Mouse (Mus musculus) forebrain, postnatal 0 days (tissue): Measurements from ENCODE around the gene Cpox. TPM values are rescaled to one million over a fixed set of nuclear protein-coding genes. Genes with fewer than 3 reads are reported as not detected.

Experiments
- ATAC-seq: fragments of 200-750 bp; cut with Nextera tagmentation; 2 replicates; pipeline ENCODE4 v1.8.0; 2017; ENCODE audit warnings: mild to moderate bottlenecking, moderate library complexity
- DNase-seq: peaks from one replicate; pipeline ENCODE4 v3.0.0-alpha.2; 2015
- H3K27ac ChIP-seq: fragments of 300-500 bp; sonication (generic); 2 replicates; pipeline ENCODE4 v1.5.1; 2014; ENCODE audit warnings: low read depth, mild to moderate bottlenecking, antibody characterized with exemption, low read length, moderate library complexity, mixed read lengths
- H3K27me3 ChIP-seq: fragments of 300-500 bp; sonication (generic); 2 replicates; pipeline ENCODE4 v1.6.1; 2014; ENCODE audit warnings: mild to moderate bottlenecking, low read length, mixed read lengths; ENCODE audit not compliant: insufficient read depth
- H3K36me3 ChIP-seq: fragments of 300-500 bp; sonication (generic); 2 replicates; pipeline ENCODE4 v1.6.1; 2014; ENCODE audit warnings: mild to moderate bottlenecking, moderate library complexity; ENCODE audit not compliant: insufficient read depth
- H3K4me1 ChIP-seq: fragments of 300-500 bp; sonication (generic); 2 replicates; pipeline ENCODE4 v1.6.1; 2014; ENCODE audit warnings: antibody characterized with exemption; ENCODE audit not compliant: insufficient read depth
- H3K4me2 ChIP-seq: fragments of 300-500 bp; sonication (generic); 2 replicates; pipeline ENCODE4 v1.6.1; 2014; ENCODE audit warnings: low read depth, mild to moderate bottlenecking, moderate library complexity
- H3K4me3 ChIP-seq: fragments of 300-500 bp; sonication (generic); 2 replicates; pipeline ENCODE4 v1.5.1; 2014; ENCODE audit warnings: low read depth, low read length, mixed read lengths
- H3K9ac ChIP-seq: fragments of 300-500 bp; sonication (generic); 2 replicates; pipeline ENCODE4 v1.6.1; 2014; ENCODE audit warnings: mild to moderate bottlenecking
- H3K9me3 ChIP-seq: fragments of 300-500 bp; sonication (generic); 2 replicates; pipeline ENCODE4 v1.6.1; 2016; ENCODE audit warnings: low read length
- CTCF ChIP-seq: sonication (generic); IDR thresholded peaks from 2 replicates; pipeline ENCODE4 v1.5.1; 2016; ENCODE audit warnings: antibody characterized with exemption, control low read depth, low read depth
- WGBS: fragments of 180-500 bp; shearing (Covaris S2); extraction: QIAGEN DNeasy Blood & Tissue Kit; methylation state at CpG from one replicate; pipeline ENCODE4 v1.1.7; 2014; 5-methylcytosine and 5-hydroxymethylcytosine counted together
- polyA plus RNA-seq: library from polyadenylated mRNA; unstranded; fragments of >200 nt; fragmentation: Nextera tagmentation; extraction: Ambion mirVana; gene quantifications from 2 replicates; pipeline ENCODE4 v1.2.1, GENCODE M21; 2015
- total RNA-seq: library from RNA; depleted of rRNA; stranded (reverse); fragments of >200 nt; gene quantifications from 2 replicates; pipeline ENCODE4 v1.2.3, GENCODE M21; 2014

Gene Cpox
- total and polyA plus RNA-seq, 2 experiments from 2014 or later: 10.0 to 22.4 TPM

- Histone ChIP-seq H3K27me3 (no peaks in the 10 kb centered on the region), H3K9ac (no peak overlapping the region), H3K36me3 (peaks cover 36% of the 10 kb centered on the region; the same call in 1 of the 2 replicates), H3K4me3 (no peak overlapping the region), H3K27ac (no peak overlapping the region), H3K4me2 (no peak overlapping the region), H3K4me1 (no peaks in the 10 kb centered on the region), H3K9me3 (no peaks in the 10 kb centered on the region)
- 91% methylated on average over 7 of the region's 7 CpGs for WGBS
- DNase-seq (no peak), ATAC-seq (no peak)
- TF ChIP-seq CTCF: no peak
Observed at GRCm38 (mm10) chr16:58676156-58676555, 6.1 kb downstream of the Cpox start.

DNA sequence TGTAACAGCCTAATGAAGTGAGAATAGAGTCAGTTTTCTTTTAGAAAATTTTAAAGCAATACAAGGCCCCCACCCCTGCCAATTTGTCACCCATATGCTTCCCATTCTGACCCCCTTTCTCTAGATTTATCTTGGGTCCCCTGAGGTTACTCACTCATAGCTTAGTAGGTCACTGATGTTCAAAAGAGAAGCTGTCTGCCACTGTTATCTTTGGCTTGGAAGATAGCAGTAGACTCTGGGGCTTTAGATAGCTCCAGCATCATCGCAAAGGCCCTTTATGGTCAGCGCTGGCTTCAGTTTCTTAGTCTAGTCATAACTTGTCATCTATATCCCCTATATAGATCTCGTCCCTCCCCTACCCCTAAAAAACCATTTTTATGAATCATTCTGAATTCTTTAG lies 6.5 kb downstream of the Cpox start:
- H3K27ac ChIP-seq: no peak overlapping the region
- ATAC-seq: no peak
- no peak for DNase-seq
- no peak overlapping the region for H3K4me3 ChIP-seq
- no peak overlapping the region for H3K4me2 ChIP-seq
- H3K27me3 ChIP-seq: no peaks in the 10 kb centered on the region
- H3K36me3 ChIP-seq: peaks cover 36% of the 10 kb centered on the region; the same call in 1 of the 2 replicates
- WGBS: 90% methylated on average over 3 of the region's 3 CpGs
- no peak overlapping the region for H3K9ac ChIP-seq
- no peak for TF ChIP-seq CTCF
- H3K4me1 ChIP-seq: no peaks in the 10 kb centered on the region
- no peaks in the 10 kb centered on the region for H3K9me3 ChIP-seq

GRCm38 (mm10) chr16:58677491-58677890 lies 7.4 kb downstream of the Cpox start:
- Histone ChIP-seq H3K9me3 (no peaks in the 10 kb centered on the region), H3K27ac (no peak overlapping the region), H3K4me2 (no peak overlapping the region), H3K4me1 (no peaks in the 10 kb centered on the region), H3K36me3 (peaks cover 36% of the 10 kb centered on the region; the same call in 1 of the 2 replicates), H3K4me3 (no peak overlapping the region), H3K9ac (no peak overlapping the region), H3K27me3 (no peaks in the 10 kb centered on the region)
- ATAC-seq (no peak), DNase-seq (no peak)
- 80% methylated on average over 5 of the region's 5 CpGs for WGBS
- TF ChIP-seq CTCF: no peak

DNA sequence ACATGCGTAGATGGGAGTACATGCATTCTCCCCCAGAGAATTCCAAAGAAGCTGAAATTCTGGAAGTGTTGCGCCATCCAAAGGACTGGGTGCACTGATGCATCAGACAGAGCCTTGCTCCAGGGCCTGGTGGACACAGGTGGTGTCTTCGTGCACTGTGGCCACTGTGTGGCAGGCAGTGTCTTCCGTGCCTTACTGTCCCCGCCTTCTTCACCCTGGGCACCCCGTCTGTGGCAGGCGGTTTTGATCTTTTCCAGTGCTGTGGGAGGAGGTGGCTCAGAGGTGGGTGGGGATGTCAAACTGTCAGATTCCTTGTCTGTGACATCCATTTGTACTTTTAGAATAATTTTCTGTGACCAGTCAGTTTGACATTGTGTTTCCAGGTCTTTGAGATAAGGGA lies 8.6 kb downstream of the Cpox start:
- DNase-seq (no peak), ATAC-seq (no peak)
- H3K4me2 ChIP-seq: no peak overlapping the region
- H3K27me3 ChIP-seq: no peaks in the 10 kb centered on the region
- WGBS: 88% methylated on average over 7 of the region's 7 CpGs
- H3K9me3 ChIP-seq: no peaks in the 10 kb centered on the region
- peaks cover 31% of the 10 kb centered on the region; the same call in 1 of the 2 replicates for H3K36me3 ChIP-seq
- no peak overlapping the region for H3K27ac ChIP-seq
- H3K4me1 ChIP-seq: no peaks in the 10 kb centered on the region
- no peak overlapping the region for H3K9ac ChIP-seq
- no peak for TF ChIP-seq CTCF
- H3K4me3 ChIP-seq: no peak overlapping the region

GRCm38 (mm10) chr16:58682046-58682445 lies 12.0 kb downstream of the Cpox start:
- 84% methylated on average over 6 of the region's 6 CpGs for WGBS
- no peaks in the 10 kb centered on the region for H3K27me3 ChIP-seq
- H3K9ac ChIP-seq: no peak overlapping the region
- no peaks in the 10 kb centered on the region for H3K9me3 ChIP-seq
- no peak for TF ChIP-seq CTCF
- no peaks in the 10 kb centered on the region for H3K4me1 ChIP-seq
- no peak overlapping the region for H3K4me3 ChIP-seq
- no peak overlapping the region for H3K27ac ChIP-seq
- H3K36me3 ChIP-seq: peaks cover 14% of the 10 kb centered on the region; the same call in 1 of the 2 replicates
- no peak for DNase-seq
- ATAC-seq: no peak
- no peak overlapping the region for H3K4me2 ChIP-seq

- Histone ChIP-seq H3K4me2 (no peak overlapping the region), H3K4me1 (no peaks in the 10 kb centered on the region), H3K27ac (no peak overlapping the region), H3K36me3 (peaks cover 7% of the 10 kb centered on the region; the same call in 1 of the 2 replicates), H3K27me3 (no peaks in the 10 kb centered on the region), H3K4me3 (no peak overlapping the region), H3K9ac (no peak overlapping the region), H3K9me3 (no peaks in the 10 kb centered on the region)
- no peak for TF ChIP-seq CTCF
- WGBS: 80% methylated on average over 7 of the region's 7 CpGs
- ATAC-seq: no peak
- no peak for DNase-seq
Observed at GRCm38 (mm10) chr16:58682870-58683269, 12.8 kb downstream of the Cpox start.

DNA sequence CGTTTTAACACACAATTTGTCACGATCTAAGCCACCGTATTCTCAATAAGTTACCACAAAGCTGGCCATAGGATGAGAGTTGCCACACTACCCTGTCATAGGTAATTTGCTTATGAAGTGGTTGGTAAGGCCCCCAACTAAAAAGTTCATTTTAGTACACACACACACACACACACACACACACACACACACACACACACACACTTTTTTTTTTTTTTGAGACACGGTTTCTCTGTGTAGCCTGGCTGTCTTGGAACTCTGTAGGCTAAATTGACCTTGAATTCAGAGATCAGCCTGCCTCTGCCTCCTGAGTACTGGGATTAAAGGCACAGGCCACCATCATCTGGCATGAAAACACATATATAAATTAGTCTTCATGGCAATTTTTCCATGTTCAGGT lies 13.8 kb downstream of the Cpox start:
- Histone ChIP-seq H3K4me1 (no peaks in the 10 kb centered on the region), H3K36me3 (no peaks in the 10 kb centered on the region; the same call in 1 of the 2 replicates), H3K4me3 (no peak overlapping the region), H3K9me3 (no peaks in the 10 kb centered on the region), H3K27ac (no peak overlapping the region), H3K9ac (no peak overlapping the region), H3K27me3 (no peaks in the 10 kb centered on the region), H3K4me2 (no peak overlapping the region)
- no peak for ATAC-seq
- WGBS: 93% methylated on average over 4 of the region's 4 CpGs
- TF ChIP-seq CTCF: no peak
- no peak for DNase-seq
